Mouse (Mus musculus): Measurements from ENCODE around the gene Gm525. TPM values are rescaled to one million over a fixed set of nuclear protein-coding genes. Genes with fewer than 3 reads are reported as not detected.

The Gm525 gene
- total RNA-seq (2023; ENCODE audit: inconsistent age) = not detected in 4 replicates

DNA sequence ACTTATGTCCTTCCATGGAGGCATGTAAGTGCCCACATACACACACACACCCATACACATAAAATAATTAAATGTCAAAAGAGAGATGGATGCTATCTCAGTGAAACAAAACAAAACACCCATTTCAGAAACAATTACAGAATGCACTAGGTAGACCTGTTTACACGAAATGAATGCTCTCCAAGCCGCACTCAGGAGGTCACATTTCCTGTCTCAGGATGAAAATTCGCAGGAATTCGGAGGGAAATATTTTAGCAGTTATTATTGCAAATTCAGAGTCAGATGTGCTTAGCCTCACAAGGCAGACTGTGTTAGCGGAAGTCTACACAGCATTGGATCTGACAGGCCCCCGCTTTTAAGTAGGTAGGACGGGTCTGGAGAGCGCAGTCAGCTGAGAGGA, at the start of gene Gm525:
TSS of gene Gm525 (plus strand) at position 301 of the 400 bp plus-strand sequence.

DNA sequence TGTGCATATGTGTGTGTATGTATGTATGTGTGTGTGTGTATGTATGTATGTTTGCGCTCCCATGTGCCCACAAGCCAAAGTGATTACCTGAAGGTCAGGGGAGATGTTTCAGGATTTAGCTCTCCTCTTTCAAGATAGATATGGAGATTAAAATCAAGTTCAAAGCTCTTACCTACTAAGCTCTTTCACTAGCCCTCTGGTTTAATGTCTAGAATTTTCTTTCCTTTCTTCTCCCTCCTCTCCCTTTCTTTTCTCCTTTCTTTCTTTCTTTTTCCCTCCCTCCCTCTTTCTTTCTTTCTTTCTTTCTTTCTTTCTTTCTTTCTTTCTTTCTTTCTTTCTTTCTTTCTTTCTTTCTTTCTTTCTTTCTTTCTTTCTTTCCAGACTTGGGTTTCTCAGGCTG, 6.9 kb upstream of the Gm525 start, which contains the start of gene Dgke:
TSS of gene Dgke (minus strand) at position 101 of the 400 bp plus-strand sequence.

Other genes with a start within 250 kb of the Gm525 start
- gene Akap1, start 209.3 kb upstream of the Gm525 start, total RNA-seq (2023; ENCODE audit: inconsistent age) = 0.63 to 1.3 TPM (median 0.87 TPM) in 4 replicates
- gene Scpep1, start 118.4 kb upstream of the Gm525 start, total RNA-seq (2023; ENCODE audit: inconsistent age) = 78.3 to 89.3 TPM (median 87.1 TPM) in 4 replicates
- gene Elobl, start 106.9 kb upstream of the Gm525 start, total RNA-seq (2023; ENCODE audit: inconsistent age) = not detected in 4 replicates
- gene Coil, start 103.6 kb upstream of the Gm525 start, total RNA-seq (2023; ENCODE audit: inconsistent age) = 12.1 to 15.2 TPM (median 13.6 TPM) in 4 replicates
- gene Trim25, start 74.5 kb upstream of the Gm525 start, total RNA-seq (2023; ENCODE audit: inconsistent age) = 191 to 204 TPM (median 196 TPM) in 4 replicates
- 14.0 to 14.9 TPM (median 14.1 TPM) in 4 replicates for gene Dgke, start 7.0 kb upstream of the Gm525 start, total RNA-seq (2023; ENCODE audit: inconsistent age)
- not detected in 4 replicates for gene Nog, start 228.5 kb downstream of the Gm525 start, total RNA-seq (2023; ENCODE audit: inconsistent age)

Data from B cell, adult (primary cell).